Mouse (Mus musculus): ENCODE data around the gene Vps45.

DNA sequence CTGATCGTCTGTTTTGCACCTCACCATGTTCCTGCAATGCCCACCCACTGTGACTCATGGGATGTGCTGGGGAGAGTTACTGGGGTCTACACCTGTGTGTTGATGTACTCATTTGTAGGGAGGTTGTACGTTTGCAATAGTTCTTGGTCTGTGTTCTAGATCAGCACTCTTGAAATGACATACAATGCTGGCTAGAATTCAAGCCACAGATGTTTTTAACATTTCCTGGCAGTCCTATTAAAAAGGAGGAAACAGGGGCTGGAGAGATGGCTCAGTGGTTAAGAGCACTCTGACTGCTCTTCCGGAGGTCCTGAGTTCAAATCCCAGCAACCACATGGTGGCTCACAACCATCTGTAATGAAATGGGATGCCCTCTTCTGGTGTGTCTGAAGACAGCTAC lies 104.7 kb downstream of the Vps45 start:
- no peak for TF ChIP-seq CTCF (IDR thresholded peaks at IDR 0.05; ENCODE audit: borderline replicate concordance, insufficient read depth, low read depth, low read length)
- no peak for TF ChIP-seq POLR2A (IDR thresholded peaks at IDR 0.05; ENCODE audit: borderline replicate concordance, insufficient read depth, low read length)

Measured in cerebellum, adult 2 months (tissue).